Mouse (Mus musculus) neural tube, embryonic 11.5 days (tissue): ENCODE measurements around the gene Ehd2. TPM values are rescaled to one million over a fixed set of nuclear protein-coding genes. Genes with fewer than 3 reads are reported as not detected.
"Not testable (repeated sequence)": the region's sequence is repeated elsewhere in the genome, so short reads cannot be mapped to it uniquely, and the experiment has no call there.

Experiments
- ATAC-seq: fragments of 200-750 bp; cut with Nextera tagmentation; 2 replicates; pipeline ENCODE4 v1.8.0; 2017; ENCODE audit warnings: moderate number of reproducible peaks, mild to moderate bottlenecking, moderate TSS enrichment, moderate library complexity; ENCODE audit not compliant: insufficient read depth, low FRiP score, low TSS enrichment
- DNase-seq: peaks from one replicate; pipeline ENCODE4 v3.0.0-alpha.2; 2015; ENCODE audit warnings: low spot score
- H3K27ac ChIP-seq: fragments of 300-500 bp; sonication (generic); 2 replicates; pipeline ENCODE4 v1.5.1; 2014; ENCODE audit warnings: low read depth, mild to moderate bottlenecking, low read length
- H3K27me3 ChIP-seq: fragments of 300-500 bp; sonication (generic); 2 replicates; pipeline ENCODE4 v1.6.1; 2014; ENCODE audit warnings: mild to moderate bottlenecking, low read length, mixed read lengths; ENCODE audit not compliant: control insufficient read depth, insufficient read depth
- H3K36me3 ChIP-seq: fragments of 300-500 bp; sonication (generic); 2 replicates; pipeline ENCODE4 v1.6.1; 2014; ENCODE audit warnings: mild to moderate bottlenecking, low read length, moderate library complexity, mixed read lengths; ENCODE audit not compliant: control insufficient read depth, insufficient read depth
- H3K4me1 ChIP-seq: fragments of 300-500 bp; sonication (generic); 2 replicates; pipeline ENCODE4 v1.6.1; 2014; ENCODE audit warnings: low read length, mixed read lengths; ENCODE audit not compliant: control insufficient read depth, insufficient read depth
- H3K4me2 ChIP-seq: fragments of 300-500 bp; sonication (generic); 2 replicates; pipeline ENCODE4 v1.6.1; 2014; ENCODE audit warnings: low read depth, mild to moderate bottlenecking, moderate library complexity
- H3K4me3 ChIP-seq: fragments of 300-500 bp; sonication (generic); 2 replicates; pipeline ENCODE4 v1.5.1; 2014; ENCODE audit warnings: low read depth, low read length
- H3K9ac ChIP-seq: fragments of 300-500 bp; sonication (generic); 2 replicates; pipeline ENCODE4 v1.6.1; 2014; ENCODE audit warnings: mild to moderate bottlenecking, low read length
- H3K9me3 ChIP-seq: fragments of 300-500 bp; sonication (generic); 2 replicates; pipeline ENCODE4 v1.6.1; 2016; ENCODE audit warnings: low read length; ENCODE audit not compliant: control insufficient read depth
- WGBS: fragments of 180-500 bp; shearing (Covaris S2); extraction: QIAGEN DNeasy Blood & Tissue Kit; methylation state at CpG from one replicate; pipeline ENCODE4 v1.1.7; 2014; 5-methylcytosine and 5-hydroxymethylcytosine counted together
- polyA plus RNA-seq: library from polyadenylated mRNA; unstranded; fragments of >200 nt; fragmentation: Nextera tagmentation; extraction: Ambion mirVana; gene quantifications from 2 replicates; pipeline ENCODE4 v1.2.1, GENCODE M21; 2014

The Ehd2 gene
- polyA plus RNA-seq, 1 experiment from 2014 or later: 11.3 TPM

DNA sequence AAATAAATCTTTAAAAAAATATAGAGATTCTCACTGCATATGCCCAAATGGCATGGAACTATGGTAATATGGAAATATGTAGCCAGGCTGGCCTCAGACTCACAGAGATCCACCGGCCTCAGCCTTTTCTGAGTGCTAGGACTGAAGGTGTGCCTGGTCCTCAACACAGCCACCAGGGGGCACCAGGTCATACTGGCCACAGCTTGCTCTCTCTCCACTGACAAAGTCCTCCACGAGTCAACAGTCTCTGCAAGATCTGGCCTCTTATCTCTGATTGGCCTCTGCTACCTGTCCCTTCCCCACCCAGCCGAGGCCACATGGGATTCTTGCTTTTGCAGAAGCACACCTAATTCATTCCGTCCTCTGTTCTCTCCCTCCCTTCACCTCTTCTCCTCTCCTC, 37.5 kb downstream of the Ehd2 start:
- Histone ChIP-seq H3K4me3 (no peak overlapping the region), H3K27ac (no peak overlapping the region), H3K4me1 (no peaks in the 10 kb centered on the region), H3K9ac (no peak overlapping the region), H3K9me3 (no peaks in the 10 kb centered on the region), H3K4me2 (no peak overlapping the region), H3K36me3 (no peaks in the 10 kb centered on the region; the same call in 1 of the 2 replicates), H3K27me3 (no peaks in the 10 kb centered on the region)
- 38% methylated on average over 4 of the region's 4 CpGs for WGBS
- no peak for ATAC-seq
- DNase-seq: peak; percentile 39

DNA sequence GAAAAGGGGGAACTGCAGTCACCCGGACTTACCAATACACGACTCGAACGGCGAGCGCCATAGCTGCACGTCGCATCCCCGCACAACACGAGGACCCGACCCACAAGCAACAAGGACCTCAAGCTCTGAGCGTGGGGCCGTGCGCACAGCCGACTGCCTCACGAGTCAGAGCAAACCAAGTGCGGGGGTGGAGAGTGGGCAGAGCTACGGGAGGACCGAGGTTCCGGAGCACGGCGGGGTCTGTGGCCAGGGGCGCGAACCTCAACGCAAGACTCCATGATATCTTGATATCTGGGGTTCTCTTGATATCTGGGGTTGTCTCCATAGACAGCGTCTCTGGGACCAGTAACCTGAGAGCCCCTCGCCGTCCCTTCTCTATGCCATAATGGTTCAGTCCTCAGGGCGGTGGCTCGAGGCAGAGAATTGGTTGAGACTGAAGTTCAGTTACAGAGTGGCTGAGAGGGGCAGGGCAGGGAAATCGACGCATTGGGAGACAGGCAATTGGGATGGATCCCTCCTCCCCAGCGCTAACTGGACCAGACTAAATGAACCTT, 45.1 kb downstream of the Ehd2 start, which contains the start of gene Selenow:
TSS of gene Selenow (minus strand) at position 183 of the 554 bp plus-strand sequence.
- Histone ChIP-seq H3K9ac (peak within 1 kb of the TSS; percentile 79), H3K4me3 (peak within 1 kb of the TSS; percentile 55), H3K4me2 (peak within 1 kb of the TSS; percentile 81), H3K4me1 (peaks cover 17% of the 10 kb centered on the region), H3K9me3 (no peaks in the 10 kb centered on the region), H3K27me3 (no peaks in the 10 kb centered on the region), H3K36me3 (peaks cover 10% of the 10 kb centered on the region), H3K27ac (peak within 1 kb of the TSS; percentile 53; the same call in 1 of the 2 replicates)
- ATAC-seq: peak; percentile 94
- WGBS: 0% methylated on average over 33 of the region's 33 CpGs
- DNase-seq: peak; percentile 94

DNA sequence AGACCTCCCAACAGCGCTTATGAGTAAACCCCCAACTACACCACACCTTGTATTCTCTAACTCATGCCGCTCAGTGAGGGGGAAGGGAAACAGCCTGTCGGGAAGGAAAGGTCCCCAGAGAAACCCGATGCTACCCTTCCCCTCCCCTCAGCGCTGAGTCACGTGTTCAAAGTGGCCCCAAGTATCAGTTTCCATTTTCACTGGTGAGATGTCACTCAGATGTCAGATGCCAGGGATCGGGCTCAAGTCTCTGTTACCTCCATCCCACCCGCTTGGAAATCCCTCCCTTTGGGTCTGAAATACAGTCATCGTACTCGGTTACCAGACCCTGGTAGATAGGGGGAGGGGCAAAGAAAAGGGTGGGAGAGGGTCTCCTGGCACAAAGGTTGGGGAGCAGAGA, 45.6 kb downstream of the Ehd2 start:
- Histone ChIP-seq H3K36me3 (peaks cover 13% of the 10 kb centered on the region), H3K9me3 (no peaks in the 10 kb centered on the region), H3K9ac (peak overlapping the region; percentile 79), H3K4me2 (peak overlapping the region; percentile 81), H3K27ac (peak overlapping the region; percentile 53; the same call in 1 of the 2 replicates), H3K4me3 (peak overlapping the region; percentile 55), H3K4me1 (peaks cover 17% of the 10 kb centered on the region), H3K27me3 (no peaks in the 10 kb centered on the region)
- WGBS: under 1% methylated on average over 10 of the region's 10 CpGs
- ATAC-seq (peak; percentile 66), DNase-seq (peak; percentile 66)

DNA sequence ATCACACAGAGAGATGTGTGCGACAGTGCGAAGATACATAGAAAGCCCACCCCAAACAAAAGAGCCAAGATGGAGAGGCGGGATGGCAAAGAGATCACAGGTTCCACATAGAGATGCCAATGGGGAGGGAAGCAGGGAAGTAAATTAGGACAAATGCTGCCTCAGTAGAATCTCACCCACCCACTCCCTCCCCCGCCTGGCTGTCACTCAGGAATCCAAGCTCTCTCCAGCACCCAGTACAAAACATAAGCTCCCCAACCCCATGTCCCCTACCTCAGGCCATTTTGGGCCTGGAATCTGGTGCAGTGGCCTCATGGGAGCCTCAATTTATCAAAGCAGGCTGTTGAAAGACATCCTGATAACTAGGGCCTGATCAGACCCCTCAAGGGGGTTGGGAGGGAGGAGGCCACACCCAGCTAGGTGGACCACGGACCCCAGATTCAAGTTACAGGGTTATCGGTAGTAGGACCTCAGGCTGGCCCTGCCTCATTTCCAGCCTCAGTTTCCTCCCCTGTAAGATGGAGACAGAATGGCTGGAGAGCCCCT, 46.6 kb downstream of the Ehd2 start:
- Histone ChIP-seq H3K9me3 (no peaks in the 10 kb centered on the region), H3K36me3 (peaks cover 13% of the 10 kb centered on the region), H3K4me3 (peak overlapping the region; percentile 55), H3K4me2 (peak overlapping the region; percentile 81), H3K27me3 (no peaks in the 10 kb centered on the region), H3K9ac (no peak overlapping the region), H3K27ac (no peak overlapping the region), H3K4me1 (peaks cover 17% of the 10 kb centered on the region)
- WGBS: 94% methylated on average over 6 of the region's 6 CpGs
- ATAC-seq: no peak
- no peak for DNase-seq

- Histone ChIP-seq H3K4me2 (peak overlapping the region; percentile 81), H3K27me3 (no peaks in the 10 kb centered on the region), H3K4me3 (no peak overlapping the region), H3K36me3 (peaks cover 13% of the 10 kb centered on the region), H3K9me3 (no peaks in the 10 kb centered on the region), H3K27ac (no peak overlapping the region), H3K9ac (no peak overlapping the region), H3K4me1 (peaks cover 17% of the 10 kb centered on the region)
- no peak for ATAC-seq
- DNase-seq: no peak
- WGBS: 94% methylated on average over 9 of the region's 9 CpGs
Measured at GRCm38 (mm10) chr7:15919947-15920346, 47.4 kb downstream of the Ehd2 start.

DNA sequence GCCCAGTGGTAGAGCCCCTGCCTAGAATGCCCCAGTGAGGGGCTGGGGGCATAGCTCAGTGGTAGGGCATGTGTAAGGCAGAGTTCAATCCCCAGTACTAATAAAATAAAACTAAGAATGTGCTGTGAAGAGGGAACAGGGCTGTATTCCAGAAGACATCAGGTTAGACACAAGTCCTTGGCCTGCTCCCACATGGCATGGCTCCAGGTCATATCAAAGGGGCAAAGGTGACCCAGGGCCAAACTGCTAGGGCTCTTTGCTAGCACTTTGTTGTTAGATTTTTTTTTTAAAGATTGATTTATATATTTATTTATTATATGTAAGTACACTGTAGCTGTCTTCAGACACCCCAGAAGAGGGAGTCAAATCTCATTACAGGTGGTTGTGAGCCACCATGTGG, 49.0 kb downstream of the Ehd2 start:
- Histone ChIP-seq H3K9me3 (no peaks in the 10 kb centered on the region), H3K4me2 (no peak overlapping the region), H3K4me1 (peaks cover 17% of the 10 kb centered on the region), H3K4me3 (no peak overlapping the region), H3K27ac (no peak overlapping the region), H3K9ac (no peak overlapping the region), H3K36me3 (peaks cover 13% of the 10 kb centered on the region), H3K27me3 (no peaks in the 10 kb centered on the region)
- ATAC-seq (no peak), DNase-seq (no peak)

GRCm38 (mm10) chr7:15916996-15917395, 50.4 kb downstream of the Ehd2 start:
- no peak for ATAC-seq
- no peak for DNase-seq
- Histone ChIP-seq H3K9me3 (no peaks in the 10 kb centered on the region), H3K36me3 (peaks cover 13% of the 10 kb centered on the region), H3K4me3 (no peak overlapping the region), H3K4me1 (peaks cover 12% of the 10 kb centered on the region), H3K27ac (no peak overlapping the region), H3K9ac (no peak overlapping the region), H3K4me2 (no peak overlapping the region), H3K27me3 (no peaks in the 10 kb centered on the region)
- 90% methylated on average over 4 of the region's 4 CpGs for WGBS

DNA sequence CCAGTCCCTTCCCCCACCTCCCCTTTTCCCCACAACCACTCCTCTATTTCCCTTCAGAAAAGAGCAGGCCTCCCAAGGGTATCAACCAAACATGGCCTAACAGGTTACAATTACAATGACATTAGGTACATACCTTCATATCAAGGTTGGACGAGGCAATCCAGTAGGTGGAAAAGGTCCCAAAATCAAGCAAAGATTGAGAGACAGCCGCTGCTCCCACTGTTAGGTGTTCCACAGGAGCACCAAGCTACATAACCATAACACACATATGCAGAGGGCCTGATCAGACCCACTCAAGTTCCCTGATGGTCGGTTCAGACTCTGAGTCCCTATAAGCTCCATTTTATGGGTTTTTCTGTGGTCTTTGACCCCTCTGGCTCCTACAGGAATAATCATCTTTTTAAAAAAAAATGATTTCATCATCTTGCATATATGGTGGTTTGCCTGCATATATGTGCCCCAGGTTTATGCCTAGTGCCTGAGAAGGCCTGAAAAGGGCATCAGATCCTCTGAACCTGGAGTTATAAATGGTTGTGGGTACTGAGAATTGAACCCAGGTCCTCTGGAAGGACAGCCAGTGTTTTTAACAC, 51.1 kb downstream of the Ehd2 start:
- Histone ChIP-seq H3K9ac (no peak overlapping the region), H3K36me3 (peaks cover 13% of the 10 kb centered on the region), H3K27me3 (no peaks in the 10 kb centered on the region), H3K4me3 (no peak overlapping the region), H3K4me1 (peaks cover 10% of the 10 kb centered on the region), H3K9me3 (no peaks in the 10 kb centered on the region), H3K4me2 (no peak overlapping the region), H3K27ac (no peak overlapping the region)
- 84% methylated on average over 3 of the region's 3 CpGs for whole genome bisulfite sequencing
- ATAC-seq (no peak), DNase-seq (no peak)

DNA sequence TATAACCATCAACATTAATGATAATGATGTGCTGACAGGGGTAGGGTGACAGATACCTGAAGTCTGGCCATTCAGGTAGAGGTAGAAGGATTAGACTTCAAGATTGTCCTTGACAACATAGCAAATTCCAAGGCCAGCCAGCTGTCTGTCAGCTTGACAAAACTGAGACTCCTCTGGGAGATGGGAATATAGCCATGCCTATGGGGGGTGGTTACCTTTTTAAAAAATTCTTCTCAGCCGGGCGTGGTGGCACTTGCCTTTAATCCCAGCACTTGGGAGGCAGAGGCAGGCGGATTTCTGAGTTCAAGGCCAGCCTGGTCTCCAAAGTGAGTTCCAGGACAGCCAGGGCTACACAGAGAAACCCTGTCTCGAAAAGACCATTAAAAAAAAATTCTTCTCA, 51.7 kb downstream of the Ehd2 start:
- H3K4me1 ChIP-seq, DNase-seq, ATAC-seq, H3K27me3 ChIP-seq, H3K9me3 ChIP-seq, H3K9ac ChIP-seq, H3K27ac ChIP-seq, H3K4me2 ChIP-seq, H3K4me3 ChIP-seq: not testable (repeated sequence)
- peaks cover 13% of the 10 kb centered on the region for H3K36me3 ChIP-seq
- 88% methylated on average over 4 of the region's 4 CpGs for WGBS
